Mouse (Mus musculus) mammary gland, adult 2 months (tissue): Measurements from ENCODE around the gene 9230110F15Rik. TPM values are rescaled to one million over a fixed set of nuclear protein-coding genes. Genes with fewer than 3 reads are reported as not detected.

Experiments
- polyA plus RNA-seq: library from polyadenylated mRNA; depleted of rRNA; stranded (reverse); fragments of >200 nt; gene quantifications from 2 replicates; pipeline ENCODE4 v1.2.3, GENCODE M21; 2012; ENCODE audit warnings: low replicate concordance; rRNA removed

The 9230110F15Rik gene
- not detected in 2 replicates for polyA plus RNA-seq

DNA sequence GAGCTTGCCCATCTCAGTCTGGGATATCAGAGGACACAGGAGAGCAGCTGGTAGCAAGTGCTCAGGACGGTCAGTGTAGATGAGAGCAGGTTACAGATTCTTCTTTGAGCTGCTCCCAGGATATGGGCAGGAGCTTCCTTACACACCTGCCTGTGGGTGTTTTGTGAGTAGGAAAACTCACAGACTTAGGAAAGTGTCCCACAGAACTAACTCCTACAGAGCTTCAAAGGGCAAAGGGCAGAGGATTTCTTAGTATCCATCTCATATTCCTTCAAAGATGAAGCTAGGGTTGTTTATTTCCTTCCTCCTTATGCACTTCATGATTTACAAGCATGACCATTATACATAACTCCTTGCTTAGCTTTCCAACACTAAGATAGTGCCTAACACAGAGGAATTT lies at the start of gene 9230110F15Rik:
9230110F15Rik (minus strand) TSS at position 101 of the 400 bp plus-strand sequence.

DNA sequence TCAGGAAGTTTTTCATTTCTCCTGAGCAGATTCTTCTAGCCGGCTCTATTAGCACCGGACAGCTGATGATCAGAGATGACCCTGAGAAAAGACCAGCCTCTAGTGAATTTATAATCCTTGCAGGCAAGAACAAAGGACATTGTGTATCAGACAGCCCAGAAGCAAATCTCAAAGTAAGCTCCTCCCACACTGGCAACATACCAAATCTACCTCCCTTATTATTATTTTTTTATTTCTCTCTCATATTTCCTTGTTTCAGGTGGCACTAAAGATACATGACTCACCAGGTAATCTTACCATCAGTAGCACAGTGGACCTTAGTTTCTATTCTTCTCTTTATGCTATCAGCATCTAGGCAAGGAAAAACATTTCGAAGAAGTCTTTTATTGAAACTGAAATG lies 53.9 kb downstream of the 9230110F15Rik start, which contains the start of the genes Gm27235 and D730048I06Rik:
Gm27235 (minus strand) TSS at position 101 of the 400 bp plus-strand sequence.
D730048I06Rik (minus strand) TSS at position 112 of the 400 bp plus-strand sequence.

Other genes with a start within 250 kb of the 9230110F15Rik start
- gene Pate4, start 232.2 kb downstream of the 9230110F15Rik start, polyA plus RNA-seq, result not detected in 2 replicates
- not detected in 2 replicates for gene Pate3, start 195.9 kb downstream of the 9230110F15Rik start, polyA plus RNA-seq
- not detected in 2 replicates for gene Pate1, start 156.8 kb downstream of the 9230110F15Rik start, polyA plus RNA-seq
- gene Gm17677, start 103.1 kb downstream of the 9230110F15Rik start, polyA plus RNA-seq, result not detected in 2 replicates
- not detected in 2 replicates for gene Gm17727, start 66.0 kb downstream of the 9230110F15Rik start, polyA plus RNA-seq
- gene Gm27235, start 54.0 kb downstream of the 9230110F15Rik start, polyA plus RNA-seq, result not detected in 2 replicates
- gene D730048I06Rik, start 54.0 kb downstream of the 9230110F15Rik start, polyA plus RNA-seq, result not detected in 2 replicates
- not detected in 2 replicates for gene 9230113P08Rik, start 64.3 kb upstream of the 9230110F15Rik start, polyA plus RNA-seq